25 mouse cellular contexts compared by ENCODE assay signal in the genomic region with DNA sequence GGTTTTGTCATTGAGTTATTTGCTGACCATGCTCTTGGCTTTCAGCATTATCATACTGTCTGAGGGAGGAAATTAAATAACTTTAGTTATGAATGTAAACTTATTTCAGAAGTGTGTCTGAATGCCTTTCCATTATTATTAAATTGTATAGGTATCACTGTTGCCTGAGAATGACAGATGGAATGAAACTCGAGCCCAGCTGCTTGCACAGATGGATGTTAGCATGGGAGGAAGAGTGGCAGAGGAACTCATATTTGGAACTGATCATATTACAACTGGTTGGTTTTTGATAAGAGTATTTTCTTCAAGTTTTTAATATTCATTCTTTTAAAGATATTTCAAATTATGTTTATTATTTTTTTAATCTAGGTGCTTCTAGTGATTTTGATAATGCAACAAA. TPM values are rescaled to one million over a fixed set of nuclear protein-coding genes. Genes with fewer than 3 reads are reported as not detected.
"Had no signal": no experiment of that assay in that cellular context is flagged by ENCODE, and none has a peak within 500 bp of the region (broad histone marks: within the 10 kb centered on the region; RNA-seq: fewer than 3 reads in every experiment).

No protein-coding gene starts in this region.

- ATAC-seq: intestine, postnatal 0 days; liver, postnatal 0 days; lung, postnatal 0 days; midbrain, embryonic 15.5 days had no signal

- H3K27ac ChIP-seq: kidney, postnatal 0 days; limb, embryonic 12.5 days; limb, embryonic 15.5 days; liver, embryonic 14.5 days; midbrain, embryonic 12.5 days; midbrain, embryonic 15.5 days; neural tube, embryonic 12.5 days; neural tube, embryonic 15.5 days had no signal

- DNase-seq: kidney, adult 2 months; kidney, postnatal 25 days; left cerebral cortex, postnatal 4 days; liver, postnatal 0 days; lung, embryonic 14.5 days; right cerebral cortex, adult 18-20 months; right cerebral cortex, postnatal 14 days; spleen, adult 18-20 months; thymus, adult 18-20 months; thymus, postnatal 4 days had no signal

- H3K27me3 ChIP-seq: limb, embryonic 12.5 days; limb, embryonic 15.5 days; megakaryocyte, embryonic 14.5 days; midbrain, embryonic 12.5 days; midbrain, embryonic 15.5 days; neural tube, embryonic 12.5 days; neural tube, embryonic 15.5 days had no signal

- H3K9me3 ChIP-seq: limb, embryonic 12.5 days; limb, embryonic 15.5 days; megakaryocyte, embryonic 14.5 days; midbrain, embryonic 12.5 days; midbrain, embryonic 15.5 days; neural tube, embryonic 12.5 days; neural tube, embryonic 15.5 days had no signal

- H3K9ac ChIP-seq: limb, embryonic 12.5 days; limb, embryonic 15.5 days; liver, embryonic 14.5 days; liver, postnatal 0 days; lung, embryonic 14.5 days; midbrain, embryonic 12.5 days; midbrain, embryonic 15.5 days; neural tube, embryonic 12.5 days; neural tube, embryonic 15.5 days had no signal

- H3K4me3 ChIP-seq: limb, embryonic 12.5 days; limb, embryonic 15.5 days; megakaryocyte, embryonic 14.5 days; midbrain, embryonic 12.5 days; midbrain, embryonic 15.5 days; neural tube, embryonic 12.5 days; neural tube, embryonic 15.5 days had no signal

- H3K4me1 ChIP-seq: limb, embryonic 12.5 days; limb, embryonic 15.5 days; megakaryocyte, embryonic 14.5 days; midbrain, embryonic 12.5 days; midbrain, embryonic 15.5 days; neural tube, embryonic 12.5 days; neural tube, embryonic 15.5 days had no signal

- H3K4me2 ChIP-seq: limb, embryonic 12.5 days; limb, embryonic 15.5 days; liver, embryonic 11.5 days; lung, embryonic 14.5 days; midbrain, embryonic 12.5 days; midbrain, embryonic 15.5 days; neural tube, embryonic 12.5 days; neural tube, embryonic 15.5 days had no signal

RNA-seq across cellular contexts. Expression of a gene that starts 12.9 kb away (rescaled TPM):
- polyA plus RNA-seq: intestine, postnatal 0 days; kidney, adult 2 months; kidney, embryonic 14.5 days; kidney, postnatal 0 days; large intestine, adult 2 months; limb, embryonic 12.5 days; limb, embryonic 15.5 days; liver, embryonic 11.5 days; liver, embryonic 14.5 days; liver, postnatal 0 days; lung, embryonic 14.5 days; lung, postnatal 0 days; midbrain, embryonic 12.5 days; neural tube, embryonic 12.5 days; stomach, embryonic 16.5 days had no signal
